Mouse (Mus musculus): ENCODE data around the gene Tmcc3. TPM values are rescaled to one million over a fixed set of nuclear protein-coding genes. Genes with fewer than 3 reads are reported as not detected.

Gene Tmcc3
- total RNA-seq, 2 experiments from 2014 or later: 16.3 to 21.6 TPM

GRCm38 (mm10) chr10:94508863-94509262 is 197.1 kb downstream of the Tmcc3 start:
- DNase-seq: no peak
- intact Hi-C loops (cut with DNase I): no loop called here
- Histone ChIP-seq H3K4me3 (no peak overlapping the region), H3K27ac (no peak overlapping the region)
- no peak for TF ChIP-seq CTCF (IDR thresholded peaks at IDR 0.05)

- no peak overlapping the region for H3K4me3 ChIP-seq
- intact Hi-C loops (cut with DNase I): no loop called here
- no peak overlapping the region for H3K27ac ChIP-seq
These were observed 201.0 kb downstream of the Tmcc3 start for GRCm38 (mm10) chr10:94512771-94513170.

DNA sequence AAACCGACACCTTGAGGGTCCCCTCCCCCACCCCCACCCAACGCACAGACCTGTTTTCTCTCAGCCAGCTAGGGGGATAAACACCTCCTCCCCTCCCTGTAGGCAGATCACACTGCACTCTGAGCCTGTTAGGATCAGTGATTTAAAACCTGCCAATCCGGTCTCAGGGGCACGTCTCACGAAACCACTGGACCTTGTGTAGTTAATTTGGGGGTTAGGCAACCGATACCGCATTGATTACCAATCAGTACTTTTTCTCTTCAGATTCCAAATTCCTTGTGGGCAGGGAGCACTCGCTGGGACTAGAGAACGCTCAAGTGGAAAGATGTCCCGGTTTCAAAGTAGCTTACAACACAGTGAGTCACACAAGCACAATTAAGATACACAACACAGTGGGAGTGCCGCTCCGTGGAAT is 202.3 kb downstream of the Tmcc3 start:
- no peak for TF ChIP-seq CTCF (IDR thresholded peaks at IDR 0.05)
- Histone ChIP-seq H3K4me3 (peak overlapping the region; percentile 99), H3K27ac (peak overlapping the region; percentile 99)
- DNase-seq: no peak
- intact Hi-C loops (cut with DNase I): loop anchor here (2.0 kb wide), 3 partner anchors 25 to 105 kb away; no protein-coding TSS in a partner anchor

More at GRCm38 (mm10) chr10:94512771-94513170, 201.0 kb downstream of the Tmcc3 start:
- DNase-seq: no peak
- no peak for TF ChIP-seq CTCF (IDR thresholded peaks at IDR 0.05)

GRCm38 (mm10) chr10:94514506-94515178 is 202.9 kb downstream of the Tmcc3 start:
- DNase-seq: peak; percentile 92
- intact Hi-C loops (cut with DNase I): loop anchor here (2.0 to 5.0 kb wide), 6 partner anchors 26 to 106 kb away; no protein-coding TSS in a partner anchor
- Histone ChIP-seq H3K4me3 (peak overlapping the region; percentile 99), H3K27ac (peak overlapping the region; percentile 99)
- no peak for TF ChIP-seq CTCF (IDR thresholded peaks at IDR 0.05)

DNA sequence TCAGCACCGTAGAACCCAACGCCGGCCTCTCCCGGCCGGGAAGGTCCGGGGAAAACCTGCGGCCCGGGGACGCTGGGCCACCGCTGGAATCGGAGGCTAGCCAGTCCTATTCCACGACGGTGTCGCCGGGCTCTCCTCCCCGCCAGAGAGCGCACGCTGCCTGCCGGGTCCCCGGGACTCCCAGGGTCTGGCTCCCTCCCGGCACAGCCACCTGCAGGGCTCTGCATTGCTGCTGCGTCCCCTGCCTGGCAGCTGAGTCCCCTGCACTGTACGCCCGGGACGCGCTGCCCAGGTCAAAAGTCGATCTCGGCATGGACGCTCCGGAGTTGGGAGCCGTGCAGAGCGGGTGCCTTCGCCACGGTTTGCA is 203.4 kb downstream of the Tmcc3 start:
- intact Hi-C loops (cut with DNase I): loop anchor here (2.0 to 5.0 kb wide), 6 partner anchors 26 to 106 kb away; no protein-coding TSS in a partner anchor
- TF ChIP-seq CTCF (IDR thresholded peaks at IDR 0.05): peak; percentile 71
- Histone ChIP-seq H3K4me3 (peak overlapping the region; percentile 99), H3K27ac (peak overlapping the region; percentile 99)
- peak; percentile 92 for DNase-seq

DNA sequence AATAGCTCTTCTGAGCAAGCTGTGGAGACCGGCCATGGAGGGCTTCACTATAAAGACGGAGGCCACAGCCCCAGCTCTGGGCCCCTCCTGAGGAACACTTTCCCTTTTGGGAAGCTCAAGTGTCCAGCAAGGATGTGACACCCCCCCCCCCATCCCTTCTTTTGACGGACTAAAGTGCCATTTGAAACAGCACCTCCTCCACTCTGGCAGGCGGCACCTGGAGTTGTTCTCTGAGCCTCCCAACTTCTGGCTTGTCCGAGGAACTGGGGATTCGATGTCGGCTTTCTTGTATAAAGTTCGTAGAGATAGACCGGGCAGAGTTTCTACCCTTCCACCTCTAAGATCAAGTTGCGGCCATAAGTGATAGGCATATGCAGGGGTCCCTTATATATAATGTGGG is 203.8 kb downstream of the Tmcc3 start:
- intact Hi-C loops (cut with DNase I): loop anchor here (2.0 to 5.0 kb wide), 6 partner anchors 27 to 107 kb away; no protein-coding TSS in a partner anchor
- peak overlapping the region; percentile 99 for H3K27ac ChIP-seq
- peak overlapping the region; percentile 99 for H3K4me3 ChIP-seq
- no peak for TF ChIP-seq CTCF (IDR thresholded peaks at IDR 0.05)
- peak; percentile 58 for DNase-seq

DNA sequence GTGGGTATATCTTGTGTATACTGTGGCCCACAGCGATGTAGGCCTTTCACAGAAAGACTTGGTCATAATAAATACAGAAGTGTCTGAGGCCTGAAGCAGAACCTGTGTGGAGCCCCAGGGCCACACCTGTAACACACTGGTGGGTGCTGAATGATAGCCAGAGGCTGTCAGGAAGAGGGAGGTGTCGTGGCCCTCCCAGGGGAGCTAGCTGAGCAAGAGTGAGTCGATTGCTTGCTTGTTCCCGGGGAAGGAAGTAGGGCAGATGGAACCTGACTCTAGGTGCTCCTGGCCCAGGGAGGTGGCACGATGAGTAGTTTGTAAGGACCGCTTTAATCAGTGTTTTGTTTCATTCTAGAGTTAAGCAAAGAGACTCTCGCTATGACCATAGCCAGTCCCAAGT is 208.1 kb downstream of the Tmcc3 start:
- DNase-seq: peak; percentile 69
- no peak for TF ChIP-seq CTCF (IDR thresholded peaks at IDR 0.05)
- Histone ChIP-seq H3K27ac (peak overlapping the region; percentile 99), H3K4me3 (peak overlapping the region; percentile 58)
- intact Hi-C loops (cut with DNase I): loop anchor here (5.0 kb wide), 3 partner anchors 57 to 93 kb away; no protein-coding TSS in a partner anchor

DNA sequence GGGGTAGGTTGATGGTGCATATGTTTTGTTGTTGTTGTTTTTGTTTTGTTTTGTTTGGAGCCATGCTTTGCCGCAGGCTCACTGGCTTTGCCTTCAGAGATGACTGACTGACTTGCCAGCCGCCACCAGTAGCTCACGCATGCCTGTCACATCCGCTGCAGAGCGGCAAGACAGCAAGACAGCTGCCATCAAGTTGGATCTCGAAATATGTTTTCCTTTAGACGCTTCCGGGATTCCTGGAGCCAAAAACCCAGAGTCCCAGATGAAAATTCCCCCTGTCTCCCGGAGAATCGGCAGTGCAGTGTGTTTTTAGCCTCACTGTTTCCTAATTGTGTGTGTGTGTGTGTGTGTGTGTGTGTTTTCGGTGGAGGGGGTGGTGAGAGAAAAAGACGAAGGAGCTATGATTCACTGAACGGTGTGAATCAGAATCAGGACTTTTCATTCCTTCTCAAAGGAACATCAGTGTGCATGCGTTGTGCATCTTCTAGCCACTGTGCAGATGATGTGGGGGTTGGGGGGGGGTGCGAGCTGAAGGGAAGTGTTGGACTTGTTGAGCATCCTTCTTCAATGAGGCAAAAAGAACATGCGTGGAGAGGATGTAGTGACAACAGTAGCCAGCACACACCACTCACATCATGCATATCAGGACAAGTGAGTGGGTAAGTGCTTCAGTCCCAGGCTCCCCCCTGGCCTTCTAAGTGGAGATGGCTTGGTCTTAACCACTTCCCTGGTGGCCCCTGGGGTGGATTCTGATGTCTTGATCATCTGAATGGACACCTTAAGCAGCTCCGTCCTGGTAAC is 208.8 kb downstream of the Tmcc3 start:
- peak overlapping the region; percentile 99 for H3K27ac ChIP-seq
- intact Hi-C loops (cut with DNase I): no loop called here
- TF ChIP-seq CTCF (IDR thresholded peaks at IDR 0.05): no peak
- peak overlapping the region; percentile 58 for H3K4me3 ChIP-seq
- DNase-seq: no peak

DNA sequence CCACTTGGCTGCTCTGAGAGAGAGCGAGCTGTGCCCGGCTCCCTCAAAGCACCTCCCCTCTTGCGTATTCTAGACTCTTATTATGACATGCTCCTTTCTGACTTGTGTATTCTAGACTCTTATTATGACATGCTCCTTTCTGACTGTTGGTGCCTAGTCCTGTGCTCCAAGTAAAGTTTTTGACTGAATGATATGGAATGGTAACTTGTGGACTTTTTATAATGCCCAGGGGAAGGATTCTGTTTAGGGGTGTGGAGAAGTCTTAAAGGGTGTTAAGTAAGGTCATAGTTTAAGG is 209.3 kb downstream of the Tmcc3 start:
- peak overlapping the region; percentile 99 for H3K27ac ChIP-seq
- intact Hi-C loops (cut with DNase I): no loop called here
- peak overlapping the region; percentile 58 for H3K4me3 ChIP-seq

DNA sequence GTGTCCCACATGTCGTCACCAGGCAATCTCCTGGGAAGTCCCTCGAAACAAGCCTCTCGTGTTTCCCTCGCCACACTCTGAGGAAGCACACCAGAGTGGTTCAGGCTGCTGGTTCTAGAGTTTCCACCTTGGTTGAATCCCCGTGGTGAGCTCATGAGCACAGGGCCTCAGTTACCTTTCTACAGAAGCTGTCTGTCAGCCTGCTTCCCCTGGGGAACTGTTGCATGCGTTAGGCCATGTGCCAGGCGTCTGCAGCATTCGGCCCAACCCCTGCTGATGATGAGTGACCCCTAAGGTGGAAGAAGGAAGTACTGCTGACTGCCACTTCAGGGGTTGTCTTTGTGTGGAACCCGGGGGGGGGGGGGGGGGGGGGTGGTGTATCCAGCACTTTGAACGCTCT is 210.0 kb downstream of the Tmcc3 start:
- no peak for TF ChIP-seq CTCF (IDR thresholded peaks at IDR 0.05)

More for the DNA sequence above, 209.3 kb downstream of the Tmcc3 start:
- TF ChIP-seq CTCF (IDR thresholded peaks at IDR 0.05): no peak
- no peak for DNase-seq

DNA sequence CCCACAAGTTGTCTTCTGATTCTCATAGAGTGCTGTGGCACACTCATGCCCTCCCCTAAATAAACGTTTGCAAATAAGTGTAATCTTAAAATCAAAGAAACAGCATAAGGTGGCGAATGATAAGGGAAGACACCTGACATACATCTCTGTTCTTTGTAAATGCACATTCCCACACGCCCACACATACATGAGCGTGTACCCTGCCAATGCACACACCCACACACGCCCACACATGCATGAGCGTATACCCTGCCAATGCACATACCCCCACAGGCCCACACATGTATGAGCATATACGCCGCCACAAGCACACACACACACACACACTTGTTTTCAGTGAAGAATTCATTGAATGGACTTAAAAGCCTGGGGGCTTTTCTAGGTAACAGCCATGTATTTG is 211.5 kb downstream of the Tmcc3 start:
- Histone ChIP-seq H3K27ac (peak overlapping the region; percentile 20; the same call in 1 of the 2 replicates), H3K4me3 (no peak overlapping the region)
- no peak for DNase-seq
- intact Hi-C loops (cut with DNase I): no loop called here
- TF ChIP-seq CTCF (IDR thresholded peaks at IDR 0.05): no peak

More for the DNA sequence above, 210.0 kb downstream of the Tmcc3 start:
- H3K27ac ChIP-seq: peak overlapping the region; percentile 99
- peak overlapping the region; percentile 58 for H3K4me3 ChIP-seq
- DNase-seq: no peak
- intact Hi-C loops (cut with DNase I): no loop called here

GRCm38 (mm10) chr10:94523711-94524156 is 212.0 kb downstream of the Tmcc3 start:
- intact Hi-C loops (cut with DNase I): no loop called here
- Histone ChIP-seq H3K27ac (no peak overlapping the region), H3K4me3 (peak overlapping the region; percentile 0; the same call in 1 of the 2 replicates)
- TF ChIP-seq CTCF (IDR thresholded peaks at IDR 0.05): no peak
- DNase-seq: peak; percentile 75

- H3K4me3 ChIP-seq: no peak overlapping the region
- no peak for DNase-seq
- peak overlapping the region; percentile 74 for H3K27ac ChIP-seq
- TF ChIP-seq CTCF (IDR thresholded peaks at IDR 0.05): no peak
- intact Hi-C loops (cut with DNase I): no loop called here
These were observed 213.2 kb downstream of the Tmcc3 start for GRCm38 (mm10) chr10:94524966-94525365.
